Mouse (Mus musculus) E14TG2a.4 (cell line): Measurements from ENCODE around the gene Hspb6.

ENCODE experiments used
- H3K27me3 ChIP-seq: 2 replicates; pipeline ENCODE4 v1.6.1; 2014; ENCODE audit warnings: low read length, control low read depth; ENCODE audit not compliant: insufficient read depth
- H3K36me3 ChIP-seq: 2 replicates; pipeline ENCODE4 v1.6.1; 2014; ENCODE audit warnings: low read length, control low read depth; ENCODE audit not compliant: insufficient read depth
- H3K4me1 ChIP-seq: replicated peaks from 2 replicates; pipeline ENCODE4 v1.6.1; 2014; ENCODE audit warnings: low read depth, low read length, control low read depth
- H3K4me3 ChIP-seq: replicated peaks from 2 replicates; pipeline ENCODE4 v1.5.1; 2014; ENCODE audit warnings: mild to moderate bottlenecking, low read length
- H3K9me3 ChIP-seq: 2 replicates; pipeline ENCODE4 v1.6.1; 2014; ENCODE audit warnings: low read length, control low read depth
- CTCF ChIP-seq: conservative IDR thresholded peaks from 2 replicates; pipeline ENCODE4 v1.5.1; 2014; ENCODE audit warnings: low read length
- NANOG ChIP-seq: IDR thresholded peaks from 2 replicates; pipeline ENCODE4 v1.6.1; 2014; ENCODE audit warnings: borderline replicate concordance, low read length, mixed read lengths
- POU5F1 ChIP-seq: IDR thresholded peaks from 2 replicates; pipeline ENCODE4 v1.6.1; 2014; ENCODE audit warnings: low read length, borderline replicate concordance

The Hspb6 gene

DNA sequence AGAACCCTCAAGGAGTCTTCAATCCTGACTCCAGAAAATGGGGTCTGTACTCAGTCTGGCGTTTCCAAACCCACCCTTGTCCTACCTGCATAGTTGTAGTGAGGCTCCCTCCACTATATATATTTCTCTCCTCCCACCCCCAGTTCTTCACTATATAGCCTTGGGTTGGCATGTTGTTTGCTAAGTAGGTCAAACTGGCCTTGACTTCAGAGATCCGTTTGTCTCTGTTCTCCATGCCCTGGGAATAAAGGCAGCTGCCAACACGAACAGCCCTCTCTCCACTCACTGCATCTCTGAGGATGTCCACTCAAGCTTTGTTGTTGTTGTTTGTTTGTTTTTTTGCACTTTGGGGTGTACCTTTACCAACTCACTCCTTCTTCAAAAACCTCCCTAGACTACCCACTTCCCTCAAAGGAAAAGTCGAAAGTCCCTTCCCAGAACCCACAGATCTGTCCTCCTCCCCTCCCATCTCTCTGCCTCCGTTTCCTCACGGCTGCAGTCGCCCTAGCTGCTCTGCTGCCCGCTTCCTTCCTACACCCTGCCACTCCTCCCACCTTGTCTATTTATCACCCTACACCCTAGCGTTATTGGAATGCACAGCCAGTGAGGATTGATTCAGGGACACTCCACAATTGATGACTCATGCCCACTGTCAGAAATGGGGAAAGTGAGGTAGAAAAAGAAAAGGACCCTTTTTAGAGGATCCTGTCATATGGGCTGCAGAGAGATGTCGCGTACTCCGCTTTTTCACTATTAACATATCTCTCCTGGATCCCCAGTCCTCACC, 6.9 kb downstream of the Hspb6 start:
- TF ChIP-seq CTCF: no peak
- TF ChIP-seq NANOG: no peak
- TF ChIP-seq POU5F1: no peak
- peaks cover 73% of the 10 kb centered on the region for H3K4me1 ChIP-seq
- H3K36me3 ChIP-seq: peaks cover 43% of the 10 kb centered on the region
- H3K9me3 ChIP-seq: no peaks in the 10 kb centered on the region
- peak overlapping the region; percentile 90 for H3K4me3 ChIP-seq
- H3K27me3 ChIP-seq: no peaks in the 10 kb centered on the region

DNA sequence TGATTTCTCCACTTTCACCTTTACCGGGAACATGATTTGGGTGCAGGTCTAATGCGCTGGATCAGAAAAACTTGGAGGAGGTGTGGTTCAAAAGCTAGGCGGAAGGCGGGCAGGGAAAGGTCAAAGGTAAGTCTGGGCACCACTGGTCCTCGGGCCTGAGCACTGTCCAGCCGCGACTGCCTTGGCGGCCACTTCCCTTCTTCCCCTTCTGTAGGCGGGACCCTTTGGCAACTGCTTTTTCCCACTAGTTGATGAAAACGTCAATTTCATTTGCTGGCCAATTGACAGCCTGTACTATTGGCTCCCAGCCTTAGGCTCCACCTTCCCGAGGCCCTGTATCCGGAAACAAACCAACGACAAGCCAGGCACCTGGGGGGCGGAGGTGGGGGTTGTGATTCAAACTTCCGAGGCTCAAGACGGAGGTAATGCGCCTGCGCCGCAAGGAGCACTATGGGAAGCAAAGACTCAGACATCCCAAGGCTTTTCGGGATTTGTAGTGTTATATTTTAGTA, 7.5 kb downstream of the Hspb6 start, which contains the start of gene Lin37:
Gene Lin37, minus strand, starts transcription at position 396 of the 512 bp plus-strand sequence.
- Histone ChIP-seq H3K36me3 (peaks cover 44% of the 10 kb centered on the region), H3K27me3 (no peaks in the 10 kb centered on the region), H3K9me3 (no peaks in the 10 kb centered on the region), H3K4me1 (peaks cover 73% of the 10 kb centered on the region), H3K4me3 (peak within 1 kb of the TSS; percentile 90)
- no peak for TF ChIP-seq NANOG
- no peak for TF ChIP-seq CTCF
- no peak for TF ChIP-seq POU5F1

DNA sequence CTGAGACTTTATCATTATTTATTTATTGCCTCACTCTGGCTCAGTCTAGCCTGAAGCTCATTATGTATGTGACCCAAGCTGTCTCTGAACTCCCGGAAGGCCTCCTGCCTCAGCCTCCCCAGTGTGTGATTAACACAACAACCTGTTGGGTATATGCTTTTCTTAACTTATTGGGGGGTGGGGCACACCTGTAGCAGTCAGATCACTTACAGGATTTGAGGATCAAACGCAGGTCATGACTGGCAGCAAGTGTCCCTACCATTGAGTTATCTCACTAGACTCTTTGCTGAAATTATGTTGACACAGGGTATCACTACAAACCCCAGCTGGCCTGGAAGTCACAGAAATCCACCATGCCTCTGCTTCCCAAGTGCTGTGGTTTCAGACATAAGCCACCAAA, 8.3 kb downstream of the Hspb6 start:
- Histone ChIP-seq H3K36me3 (peaks cover 44% of the 10 kb centered on the region), H3K27me3 (no peaks in the 10 kb centered on the region), H3K9me3 (no peaks in the 10 kb centered on the region), H3K4me3 (no peak overlapping the region), H3K4me1 (peaks cover 74% of the 10 kb centered on the region)
- TF ChIP-seq CTCF (no peak), NANOG (no peak), POU5F1 (no peak)

DNA sequence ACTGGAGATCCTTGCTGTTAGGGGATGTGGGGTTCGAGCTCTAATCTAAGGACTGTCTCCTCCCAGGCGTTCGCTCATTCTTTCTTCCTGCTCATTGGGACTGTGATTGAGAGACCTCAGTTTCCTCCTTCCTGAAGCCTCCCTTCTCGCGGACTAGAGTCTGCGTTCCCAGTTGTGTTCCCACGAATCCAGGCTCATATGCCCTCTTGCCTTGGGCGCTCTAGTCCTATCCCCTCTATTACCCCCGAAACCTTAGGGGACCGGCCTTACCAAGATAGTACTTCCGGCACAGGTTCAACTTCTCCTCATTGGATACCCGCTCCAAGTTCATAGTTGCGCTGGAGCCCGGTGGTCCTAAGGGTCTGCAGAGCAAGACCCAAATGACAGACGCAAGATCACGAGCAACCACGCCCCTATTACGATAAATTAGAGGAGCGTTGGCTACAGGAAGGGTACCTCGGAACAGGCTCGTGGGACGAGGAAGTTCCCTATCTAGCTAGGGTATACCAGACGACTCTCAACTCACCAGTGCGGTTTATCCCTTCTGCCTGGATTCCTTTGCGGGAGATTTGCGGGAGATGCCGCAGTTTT, 10.6 kb downstream of the Hspb6 start:
- Histone ChIP-seq H3K36me3 (peaks cover 43% of the 10 kb centered on the region), H3K4me1 (peaks cover 75% of the 10 kb centered on the region), H3K4me3 (peak overlapping the region; percentile 98), H3K9me3 (no peaks in the 10 kb centered on the region), H3K27me3 (no peaks in the 10 kb centered on the region)
- no peak for TF ChIP-seq NANOG

DNA sequence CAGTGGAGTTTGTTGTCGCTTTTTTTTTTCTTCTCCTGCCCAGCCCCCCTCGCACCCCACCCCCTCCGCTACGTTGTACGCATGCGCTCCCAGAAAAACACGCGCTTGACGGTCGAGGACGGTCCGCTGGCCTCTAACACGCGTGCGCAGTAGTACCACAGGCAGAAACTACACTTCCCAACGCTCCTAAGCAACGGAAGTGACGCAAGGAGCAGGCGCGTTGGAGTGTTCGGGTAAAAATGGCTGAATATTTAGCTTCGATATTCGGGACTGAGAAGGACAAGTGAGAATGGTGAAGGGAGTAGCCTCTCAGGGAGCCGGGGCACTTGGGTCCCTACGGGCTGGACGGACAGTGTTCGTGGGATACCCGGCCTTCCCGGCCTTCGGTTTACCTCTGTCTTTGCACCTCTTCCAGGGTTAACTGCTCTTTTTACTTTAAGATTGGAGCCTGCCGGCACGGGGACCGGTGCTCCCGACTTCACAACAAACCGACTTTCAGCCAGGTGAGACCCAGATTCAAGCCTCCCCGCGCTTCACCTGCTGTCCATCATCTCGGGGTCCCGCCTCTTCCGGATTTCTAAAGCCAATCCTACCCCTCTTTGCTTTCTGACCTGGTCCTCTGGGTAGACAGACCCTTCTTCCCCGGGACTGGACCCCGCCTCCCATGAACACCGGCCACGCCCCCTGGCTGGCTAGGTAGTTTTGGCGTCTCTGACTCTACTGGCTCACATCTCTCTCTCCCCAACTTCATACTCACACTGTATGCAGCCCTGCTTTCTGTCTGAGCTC, 11.3 kb downstream of the Hspb6 start, which contains the start of the genes U2af1l4, Gm49396 and Psenen:
Gene U2af1l4, plus strand, starts transcription at position 185 of the 789 bp plus-strand sequence.
Gene Gm49396, plus strand, starts transcription at position 228 of the 789 bp plus-strand sequence.
Gene Psenen, minus strand, starts transcription at position 511 of the 789 bp plus-strand sequence.
- Histone ChIP-seq H3K9me3 (no peaks in the 10 kb centered on the region), H3K4me3 (peak within 1 kb of the TSS; percentile 98), H3K27me3 (no peaks in the 10 kb centered on the region), H3K4me1 (peaks cover 72% of the 10 kb centered on the region), H3K36me3 (peaks cover 45% of the 10 kb centered on the region)
- TF ChIP-seq NANOG (no peak), POU5F1 (no peak), CTCF (no peak)

DNA sequence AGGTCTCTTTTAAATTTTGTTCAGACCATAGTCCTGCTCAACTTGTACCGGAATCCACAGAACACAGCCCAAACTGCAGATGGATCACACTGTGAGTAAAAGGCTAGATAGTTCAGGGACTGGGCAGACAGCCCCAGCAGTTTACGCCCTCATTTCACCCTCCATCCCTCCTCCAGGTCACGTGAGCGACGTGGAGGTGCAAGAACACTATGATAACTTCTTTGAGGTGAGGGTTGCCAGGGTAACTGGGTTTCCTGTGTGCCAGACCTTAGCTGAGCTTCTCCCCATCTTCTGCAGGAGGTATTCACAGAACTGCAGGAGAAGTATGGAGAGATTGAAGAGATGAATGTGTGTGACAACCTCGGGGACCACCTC, 11.9 kb downstream of the Hspb6 start:
- H3K27me3 ChIP-seq: no peaks in the 10 kb centered on the region
- peaks cover 51% of the 10 kb centered on the region for H3K36me3 ChIP-seq
- H3K4me3 ChIP-seq: peak overlapping the region; percentile 98
- TF ChIP-seq NANOG (no peak), CTCF (no peak), POU5F1 (no peak)
- peaks cover 68% of the 10 kb centered on the region for H3K4me1 ChIP-seq
- no peaks in the 10 kb centered on the region for H3K9me3 ChIP-seq

DNA sequence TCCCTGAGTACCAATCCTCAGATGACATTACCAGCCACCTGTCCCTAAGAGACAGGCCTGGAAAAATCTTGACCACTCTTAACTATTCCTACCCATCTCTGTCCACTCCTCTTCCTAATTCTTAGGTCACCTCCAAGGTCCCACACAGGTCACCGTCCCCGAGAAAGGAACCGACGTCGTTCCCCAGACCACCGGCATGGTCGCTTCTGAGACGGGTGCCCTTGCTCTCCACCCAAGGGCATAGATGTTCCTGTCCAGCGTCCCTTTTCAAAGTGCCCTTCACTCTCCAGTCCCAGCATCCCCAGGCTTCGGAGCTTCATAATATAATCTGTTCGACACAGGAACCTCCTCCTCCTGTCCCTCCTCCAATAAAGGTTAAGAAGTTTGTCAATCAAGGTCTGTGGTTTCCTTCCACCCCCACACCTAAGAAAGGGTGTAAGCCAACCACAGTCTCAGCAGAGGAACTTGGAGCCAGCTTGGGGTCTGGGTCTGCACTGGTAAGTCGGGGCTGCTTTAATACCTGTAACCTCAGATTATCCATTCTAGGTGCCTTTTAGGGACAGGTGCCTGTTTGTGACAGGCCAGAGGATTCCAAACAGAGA, 13.1 kb downstream of the Hspb6 start, which contains the start of gene Igflr1:
Gene Igflr1, plus strand, starts transcription at position 458 of the 602 bp plus-strand sequence.
- no peaks in the 10 kb centered on the region for H3K27me3 ChIP-seq
- TF ChIP-seq POU5F1: no peak
- TF ChIP-seq NANOG: no peak
- no peak for TF ChIP-seq CTCF
- H3K4me3 ChIP-seq: peak within 1 kb of the TSS; percentile 98
- peaks cover 63% of the 10 kb centered on the region for H3K36me3 ChIP-seq
- H3K4me1 ChIP-seq: peaks cover 63% of the 10 kb centered on the region
- H3K9me3 ChIP-seq: no peaks in the 10 kb centered on the region

DNA sequence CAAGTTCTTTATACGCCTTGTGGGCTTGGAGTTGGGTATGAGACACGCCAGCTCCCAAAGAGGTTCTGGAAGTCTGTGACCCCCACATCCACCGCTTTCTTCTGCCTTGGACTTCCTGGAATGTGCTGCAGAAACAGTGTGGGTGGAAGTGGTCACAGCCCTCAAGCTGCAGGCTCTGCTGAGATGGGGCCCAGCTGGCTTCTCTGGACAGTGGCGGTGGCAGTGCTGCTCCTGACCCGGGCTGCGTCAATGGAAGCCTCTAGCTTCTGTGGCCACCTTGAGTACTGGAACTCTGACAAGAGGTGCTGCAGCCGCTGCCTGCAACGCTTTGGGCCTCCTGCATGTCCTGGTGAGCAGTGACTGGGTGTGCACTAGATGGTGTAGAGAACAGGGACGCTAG, 14.1 kb downstream of the Hspb6 start:
- Histone ChIP-seq H3K27me3 (no peaks in the 10 kb centered on the region), H3K36me3 (peaks cover 72% of the 10 kb centered on the region), H3K9me3 (no peaks in the 10 kb centered on the region), H3K4me3 (peak overlapping the region; percentile 53; the same call in 1 of the 2 replicates), H3K4me1 (peaks cover 59% of the 10 kb centered on the region)
- TF ChIP-seq NANOG (no peak), CTCF (no peak), POU5F1 (no peak)
